Mouse (Mus musculus): ENCODE measurements around the gene Gm3269. TPM values are rescaled to one million over a fixed set of nuclear protein-coding genes. Genes with fewer than 3 reads are reported as not detected.
"Not testable (repeated sequence)": the region's sequence is repeated elsewhere in the genome, so short reads cannot be mapped to it uniquely, and the experiment has no call there.

The Gm3269 gene
- not detected in 2 replicates for polyA plus RNA-seq (2014; fragmentation: Nextera tagmentation; extraction: Ambion mirVana)

DNA sequence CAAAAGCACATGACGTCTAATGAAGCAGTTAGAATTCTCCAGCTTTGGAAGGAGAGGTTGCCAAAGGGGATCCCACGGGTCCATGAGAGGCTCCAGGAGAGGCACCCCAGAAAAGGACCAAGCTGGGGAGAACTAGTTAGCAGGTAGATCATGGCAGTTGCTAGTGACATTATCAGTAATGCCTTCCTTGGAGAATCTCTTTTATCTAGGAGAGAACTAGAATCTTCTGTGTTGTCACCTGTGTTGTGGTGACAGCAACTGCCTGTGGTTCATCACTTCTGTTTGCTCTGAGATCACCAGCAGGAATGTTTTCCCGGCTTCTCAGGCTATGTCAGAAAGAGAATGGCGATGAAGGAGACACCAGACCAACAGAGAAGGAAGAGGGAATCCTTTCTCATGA is at the start of gene Gm3269:
TSS of gene Gm3269 (plus strand) at position 301 of the 400 bp plus-strand sequence.
- H3K4me2 ChIP-seq; H3K27ac ChIP-seq (ENCODE audit: low read depth, low read length); H3K36me3 ChIP-seq (ENCODE audit: control insufficient read depth, insufficient read depth, low read length); H3K9me3 ChIP-seq (ENCODE audit: control insufficient read depth, low read length); H3K9ac ChIP-seq (ENCODE audit: low read length); DNase-seq (ENCODE audit: low spot score, missing footprints); ATAC-seq (ENCODE audit: low FRiP score); H3K4me3 ChIP-seq (ENCODE audit: low read depth, low read length); H3K27me3 ChIP-seq (ENCODE audit: control insufficient read depth, insufficient read depth, low read length); H3K4me1 ChIP-seq (ENCODE audit: control insufficient read depth, insufficient read depth, low read length): not testable (repeated sequence)
- no CpG with 5 or more reads among the region's 4 CpGs for WGBS

DNA sequence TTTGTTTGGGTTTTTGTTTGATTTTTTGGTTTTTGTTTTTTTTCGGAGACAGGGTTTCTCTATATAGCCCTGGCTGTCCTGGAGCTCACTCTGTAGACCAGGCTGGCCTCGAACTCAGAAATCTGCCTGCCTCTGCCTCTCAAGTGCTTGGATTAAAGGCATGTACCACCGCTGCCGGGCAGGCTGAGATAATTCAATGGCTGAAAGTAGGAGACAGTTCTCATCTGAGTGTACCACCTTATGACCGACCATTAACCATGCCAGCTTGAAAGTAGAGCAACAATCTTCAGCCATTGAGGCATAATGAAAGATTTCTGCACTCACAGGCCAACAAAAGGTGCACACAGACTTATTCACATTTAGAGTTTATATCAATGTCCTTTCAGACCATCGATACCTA is 31.5 kb upstream of the Gm3269 start:
- H3K36me3 ChIP-seq (ENCODE audit: control insufficient read depth, insufficient read depth, low read length); H3K27ac ChIP-seq (ENCODE audit: low read depth, low read length); H3K4me1 ChIP-seq (ENCODE audit: control insufficient read depth, insufficient read depth, low read length); ATAC-seq (ENCODE audit: low FRiP score); H3K9me3 ChIP-seq (ENCODE audit: control insufficient read depth, low read length); H3K27me3 ChIP-seq (ENCODE audit: control insufficient read depth, insufficient read depth, low read length); H3K4me3 ChIP-seq (ENCODE audit: low read depth, low read length); H3K4me2 ChIP-seq; H3K9ac ChIP-seq (ENCODE audit: low read length); DNase-seq (ENCODE audit: low spot score, missing footprints): not testable (repeated sequence)
- 85% methylated on average over 6 of the region's 6 CpGs for WGBS

DNA sequence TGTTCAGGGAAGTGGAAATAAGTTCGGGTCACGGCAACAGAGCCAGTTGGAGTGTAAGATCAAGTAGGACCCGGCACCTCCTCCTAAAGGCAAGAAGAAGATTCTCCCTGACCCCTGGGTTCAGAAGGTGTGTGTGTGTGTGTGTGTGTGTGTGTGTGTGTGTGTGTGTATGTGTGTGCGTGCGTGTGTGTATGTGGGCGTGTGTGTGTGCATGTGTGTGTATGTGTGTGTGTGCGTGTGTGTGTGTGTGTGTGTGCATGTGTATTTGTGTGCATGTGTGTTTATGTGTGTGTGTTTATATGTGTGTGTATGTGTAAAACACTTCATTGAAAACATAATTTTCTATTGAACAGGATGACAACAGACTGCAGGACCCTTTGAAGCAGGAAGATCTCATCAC is 16.0 kb upstream of the Gm3269 start:
- not testable (repeated sequence) for DNase-seq (ENCODE audit: low spot score, missing footprints); H3K9ac ChIP-seq (ENCODE audit: low read length); H3K27me3 ChIP-seq (ENCODE audit: control insufficient read depth, insufficient read depth, low read length); H3K36me3 ChIP-seq (ENCODE audit: control insufficient read depth, insufficient read depth, low read length); ATAC-seq (ENCODE audit: low FRiP score); H3K4me3 ChIP-seq (ENCODE audit: low read depth, low read length); H3K9me3 ChIP-seq (ENCODE audit: control insufficient read depth, low read length); H3K27ac ChIP-seq (ENCODE audit: low read depth, low read length); H3K4me1 ChIP-seq (ENCODE audit: control insufficient read depth, insufficient read depth, low read length); H3K4me2 ChIP-seq
- whole genome bisulfite sequencing: 87% methylated on average over 3 of the region's 7 CpGs

DNA sequence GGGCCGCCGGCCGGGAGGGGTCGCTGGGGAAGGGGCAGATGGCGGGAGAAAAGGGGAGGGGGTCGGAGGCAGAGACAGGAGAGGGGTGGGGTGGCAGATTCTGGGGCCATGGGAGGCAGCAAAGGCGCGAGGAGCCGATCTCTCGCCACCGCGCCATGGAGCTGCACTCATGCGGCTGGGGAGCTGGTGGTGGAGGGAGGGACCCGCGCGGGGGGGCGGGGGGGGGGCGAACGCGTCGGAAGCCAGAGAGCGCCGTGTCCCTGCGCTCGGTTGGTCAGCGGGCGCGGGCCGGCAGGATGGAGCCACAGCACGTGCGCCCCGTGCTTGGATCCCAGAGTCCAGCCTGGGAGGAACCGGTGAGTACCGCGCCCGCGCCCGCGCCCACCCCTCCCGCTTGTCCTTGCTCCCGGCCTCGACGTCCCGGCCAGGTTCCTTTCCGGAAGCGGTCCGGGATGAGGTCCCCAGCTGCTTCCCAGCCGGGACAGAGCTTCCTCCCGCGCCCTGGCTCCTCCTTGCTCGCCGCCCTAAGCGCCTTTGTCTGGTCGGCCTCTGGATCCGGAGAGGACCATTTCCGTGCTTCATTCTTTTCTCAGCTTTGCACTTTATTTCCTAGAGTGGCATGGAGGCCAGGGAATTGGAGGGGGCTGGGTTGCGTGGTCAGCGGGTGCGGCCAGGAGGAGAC is 17.5 kb downstream of the Gm3269 start, which contains the start of gene Gm3264:
TSS of gene Gm3264 (plus strand) at position 278 of the 682 bp plus-strand sequence.
- H3K27me3 ChIP-seq (ENCODE audit: control insufficient read depth, insufficient read depth, low read length); H3K9me3 ChIP-seq (ENCODE audit: control insufficient read depth, low read length); ATAC-seq (ENCODE audit: low FRiP score); H3K36me3 ChIP-seq (ENCODE audit: control insufficient read depth, insufficient read depth, low read length); H3K27ac ChIP-seq (ENCODE audit: low read depth, low read length); H3K4me1 ChIP-seq (ENCODE audit: control insufficient read depth, insufficient read depth, low read length): not testable (repeated sequence)
- DNase-seq (ENCODE audit: low spot score, missing footprints): peak; percentile 82
- Histone ChIP-seq H3K4me2 (peak within 1 kb of the TSS; percentile 41), H3K4me3 (ENCODE audit: low read depth, low read length) (peak within 1 kb of the TSS; percentile 28), H3K9ac (ENCODE audit: low read length) (peak within 1 kb of the TSS; percentile 52)
- 3% methylated on average over 28 of the region's 59 CpGs for WGBS

DNA sequence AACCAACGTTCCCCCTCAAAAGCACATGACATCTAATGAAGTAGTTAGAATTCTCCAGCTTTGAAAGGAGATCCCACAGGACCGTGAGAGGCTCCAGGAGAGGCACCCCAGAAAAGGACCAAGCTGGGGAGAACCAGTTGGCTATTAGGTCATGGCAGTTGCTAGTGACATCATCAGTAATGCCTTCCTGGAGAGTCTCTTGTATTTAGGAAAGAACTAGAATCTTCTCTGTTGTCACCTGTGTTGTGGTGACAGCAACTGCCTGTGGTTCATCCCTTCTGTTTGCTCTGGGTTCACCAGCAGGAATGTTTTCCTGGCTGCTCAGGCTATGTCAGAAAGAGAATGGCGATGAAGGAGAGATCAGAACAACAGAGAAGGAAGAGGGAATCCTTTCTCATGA is 54.2 kb downstream of the Gm3269 start, which contains the start of gene Gm3278:
TSS of gene Gm3278 (plus strand) at position 301 of the 400 bp plus-strand sequence.
- H3K4me2 ChIP-seq; H3K36me3 ChIP-seq (ENCODE audit: control insufficient read depth, insufficient read depth, low read length); H3K27ac ChIP-seq (ENCODE audit: low read depth, low read length); H3K9ac ChIP-seq (ENCODE audit: low read length); DNase-seq (ENCODE audit: low spot score, missing footprints); H3K27me3 ChIP-seq (ENCODE audit: control insufficient read depth, insufficient read depth, low read length); H3K9me3 ChIP-seq (ENCODE audit: control insufficient read depth, low read length); ATAC-seq (ENCODE audit: low FRiP score); H3K4me3 ChIP-seq (ENCODE audit: low read depth, low read length); H3K4me1 ChIP-seq (ENCODE audit: control insufficient read depth, insufficient read depth, low read length): not testable (repeated sequence)
- 57% methylated on average over 1 of the region's 3 CpGs for WGBS

Other genes with a start within 250 kb of the Gm3269 start
- gene Gm8159, start 205.8 kb upstream of the Gm3269 start, polyA plus RNA-seq (2014; fragmentation: Nextera tagmentation; extraction: Ambion mirVana): not detected in 2 replicates
- not detected in 2 replicates for gene Gm3239, start 173.9 kb upstream of the Gm3269 start, polyA plus RNA-seq (2014; fragmentation: Nextera tagmentation; extraction: Ambion mirVana)
- not detected in 2 replicates for gene Gm7876, start 128.9 kb upstream of the Gm3269 start, polyA plus RNA-seq (2014; fragmentation: Nextera tagmentation; extraction: Ambion mirVana)
- 0.14 and 0.55 TPM in 2 replicates for gene Gm3252, start 111.3 kb upstream of the Gm3269 start, polyA plus RNA-seq (2014; fragmentation: Nextera tagmentation; extraction: Ambion mirVana)
- not detected in 2 replicates for gene Gm9602, start 61.8 kb upstream of the Gm3269 start, polyA plus RNA-seq (2014; fragmentation: Nextera tagmentation; extraction: Ambion mirVana)
- 0.68 and 0.75 TPM in 2 replicates for gene Gm3264, start 17.5 kb downstream of the Gm3269 start, polyA plus RNA-seq (2014; fragmentation: Nextera tagmentation; extraction: Ambion mirVana)
- not detected in 2 replicates for gene Gm3278, start 54.3 kb downstream of the Gm3269 start, polyA plus RNA-seq (2014; fragmentation: Nextera tagmentation; extraction: Ambion mirVana)
- gene Gm8297, start 145.8 kb downstream of the Gm3269 start, polyA plus RNA-seq (2014; fragmentation: Nextera tagmentation; extraction: Ambion mirVana): not detected in 2 replicates
- not detected in 2 replicates for gene Gm3298, start 177.8 kb downstream of the Gm3269 start, polyA plus RNA-seq (2014; fragmentation: Nextera tagmentation; extraction: Ambion mirVana)
- gene 4930555G01Rik, start 212.5 kb downstream of the Gm3269 start, polyA plus RNA-seq (2014; fragmentation: Nextera tagmentation; extraction: Ambion mirVana): not detected in 2 replicates
- gene Gm8281, start 232.9 kb downstream of the Gm3269 start, polyA plus RNA-seq (2014; fragmentation: Nextera tagmentation; extraction: Ambion mirVana): 2.3 and 2.5 TPM in 2 replicates

Measured in midbrain, embryonic 11.5 days (tissue).